Mouse (Mus musculus) ES-Bruce4 (cell line): ENCODE results near the gene Blzf1. TPM values are rescaled to one million over a fixed set of nuclear protein-coding genes. Genes with fewer than 3 reads are reported as not detected.

Source experiments
- H3K27ac ChIP-seq: 2 replicates; pipeline ENCODE4 v1.5.1; 2012; ENCODE audit warnings: low read length, inconsistent platforms; ENCODE audit not compliant: insufficient read depth
- H3K27me3 ChIP-seq: 2 replicates; pipeline ENCODE4 v1.6.1; 2012; ENCODE audit warnings: mild to moderate bottlenecking, low read length, inconsistent platforms; ENCODE audit not compliant: control insufficient read depth, poor library complexity, insufficient read depth, severe bottlenecking
- H3K36me3 ChIP-seq: 2 replicates; pipeline ENCODE4 v1.6.1; 2012; ENCODE audit warnings: inconsistent platforms, mild to moderate bottlenecking, low read length, moderate library complexity; ENCODE audit not compliant: control insufficient read depth, poor library complexity, insufficient read depth, severe bottlenecking
- H3K4me1 ChIP-seq: one replicate; pipeline ENCODE4 v1.8.1; 2011; ENCODE audit warnings: low read length; ENCODE audit not compliant: control insufficient read depth, insufficient read depth
- H3K4me3 ChIP-seq: 2 replicates; pipeline ENCODE4 v1.5.1; 2011; ENCODE audit warnings: low read depth, mild to moderate bottlenecking, low read length
- H3K9ac ChIP-seq: 2 replicates; pipeline ENCODE4 v1.6.1; 2012; ENCODE audit warnings: low read depth, mild to moderate bottlenecking, inconsistent platforms; ENCODE audit not compliant: poor library complexity, severe bottlenecking
- H3K9me3 ChIP-seq: replicated peaks from 2 replicates; pipeline ENCODE4 v1.6.1; 2012; ENCODE audit warnings: mild to moderate bottlenecking, low read length, inconsistent platforms; ENCODE audit not compliant: control insufficient read depth, poor library complexity, insufficient read depth, severe bottlenecking
- CTCF ChIP-seq: IDR thresholded peaks from one replicate; pipeline ENCODE4 v1.8.1; 2011; ENCODE audit warnings: low read depth, low read length
- EP300 ChIP-seq: IDR thresholded peaks from 2 replicates; pipeline ENCODE4 v1.6.1; 2011; ENCODE audit warnings: low read depth, low read length; ENCODE audit not compliant: insufficient read depth
- POLR2A ChIP-seq: IDR thresholded peaks from one replicate; pipeline ENCODE4 v1.8.1; 2011; ENCODE audit warnings: low read length; ENCODE audit not compliant: insufficient read depth
- polyA plus RNA-seq: library from polyadenylated mRNA; stranded (reverse); fragments of >200 nt; gene quantifications from 2 replicates; pipeline ENCODE4 v1.2.4, GENCODE M21; 2011; ENCODE audit warnings: low read depth; ENCODE audit not compliant: missing spikeins, insufficient read depth, insufficient read length

Blzf1 gene
- polyA plus RNA-seq, 1 experiment = 33.9 TPM

GRCm38 (mm10) chr1:164270941-164271340 lies 36.3 kb downstream of the Blzf1 start:
- no peaks in the 10 kb centered on the region for H3K4me1 ChIP-seq
- H3K27ac ChIP-seq = no peak overlapping the region
- H3K9me3 ChIP-seq = no peaks in the 10 kb centered on the region
- TF ChIP-seq EP300 (no peak), POLR2A (no peak), CTCF (no peak)
- H3K4me3 ChIP-seq = no peak overlapping the region
- H3K36me3 ChIP-seq = no peaks in the 10 kb centered on the region
- H3K27me3 ChIP-seq = no peaks in the 10 kb centered on the region
- no peak overlapping the region for H3K9ac ChIP-seq

GRCm38 (mm10) chr1:164261553-164261952 lies 45.7 kb downstream of the Blzf1 start:
- peaks cover 65% of the 10 kb centered on the region for H3K36me3 ChIP-seq

GRCm38 (mm10) chr1:164260171-164261028 lies 46.9 kb downstream of the Blzf1 start:
- Histone ChIP-seq H3K36me3 (peaks cover 71% of the 10 kb centered on the region), H3K27me3 (no peaks in the 10 kb centered on the region), H3K9ac (no peak overlapping the region), H3K4me1 (no peaks in the 10 kb centered on the region), H3K9me3 (no peaks in the 10 kb centered on the region), H3K27ac (no peak overlapping the region), H3K4me3 (no peak overlapping the region)
- TF ChIP-seq EP300 (no peak), CTCF (no peak), POLR2A (no peak)

More at GRCm38 (mm10) chr1:164261553-164261952, 45.7 kb downstream of the Blzf1 start:
- no peaks in the 10 kb centered on the region for H3K27me3 ChIP-seq
- H3K9ac ChIP-seq = no peak overlapping the region
- no peaks in the 10 kb centered on the region for H3K9me3 ChIP-seq
- H3K4me1 ChIP-seq = no peaks in the 10 kb centered on the region
- TF ChIP-seq EP300 = no peak
- TF ChIP-seq POLR2A = no peak
- TF ChIP-seq CTCF = no peak
- H3K4me3 ChIP-seq = no peak overlapping the region
- no peak overlapping the region for H3K27ac ChIP-seq

DNA sequence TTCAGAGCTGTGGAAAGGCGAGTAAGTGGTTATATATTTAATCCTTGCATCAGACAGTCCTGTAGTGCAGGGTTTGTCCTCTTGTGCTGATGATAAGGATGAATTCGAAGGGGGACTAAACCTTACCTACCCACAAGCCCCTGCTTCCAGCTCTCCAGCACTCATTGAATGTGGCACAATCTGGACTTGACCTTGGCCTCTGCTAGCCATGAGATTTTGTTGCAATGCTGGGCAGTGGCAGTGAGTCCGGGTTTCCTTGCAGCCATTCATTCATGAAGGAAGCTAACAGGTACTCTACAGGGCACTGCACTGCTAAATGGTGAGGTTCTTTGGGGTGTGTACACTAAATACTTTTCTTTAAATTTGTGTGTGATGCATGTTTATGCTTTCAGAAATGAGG lies 52.5 kb downstream of the Blzf1 start:
- Histone ChIP-seq H3K27ac (no peak overlapping the region), H3K27me3 (no peaks in the 10 kb centered on the region), H3K4me3 (no peak overlapping the region), H3K9me3 (no peaks in the 10 kb centered on the region), H3K4me1 (no peaks in the 10 kb centered on the region), H3K9ac (no peak overlapping the region), H3K36me3 (peaks cover 46% of the 10 kb centered on the region)
- TF ChIP-seq POLR2A (no peak), EP300 (no peak), CTCF (no peak)

- Histone ChIP-seq H3K4me1 (no peaks in the 10 kb centered on the region), H3K9ac (no peak overlapping the region), H3K27ac (no peak overlapping the region), H3K27me3 (no peaks in the 10 kb centered on the region), H3K36me3 (peaks cover 26% of the 10 kb centered on the region), H3K4me3 (no peak overlapping the region), H3K9me3 (no peaks in the 10 kb centered on the region)
- no peak for TF ChIP-seq EP300
- no peak for TF ChIP-seq CTCF
- TF ChIP-seq POLR2A = no peak
These were observed 54.7 kb downstream of the Blzf1 start for GRCm38 (mm10) chr1:164252551-164252950.

DNA sequence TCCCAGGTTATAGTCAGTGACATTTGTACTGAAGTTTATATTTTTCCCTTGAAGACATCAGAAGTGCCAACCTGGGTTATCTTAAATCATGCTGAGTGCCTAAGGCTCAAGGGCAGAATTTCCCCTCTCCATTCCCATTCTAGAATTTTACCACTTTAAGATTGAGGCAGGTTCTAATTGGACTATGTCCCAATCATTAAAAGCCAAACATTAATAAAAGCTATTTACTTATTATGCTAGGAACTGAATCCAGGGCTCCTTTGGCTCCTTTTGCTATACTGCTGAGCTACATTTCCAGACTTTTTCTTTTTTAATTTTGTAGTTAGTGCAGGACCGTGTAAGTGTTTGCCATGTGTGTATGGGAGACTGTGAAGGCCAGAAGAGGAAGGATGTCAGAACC lies 55.9 kb downstream of the Blzf1 start:
- peak overlapping the region; percentile 43; the same call in 1 of the 2 replicates for H3K9ac ChIP-seq
- no peak overlapping the region for H3K27ac ChIP-seq
- H3K4me3 ChIP-seq = no peak overlapping the region
- H3K36me3 ChIP-seq = peaks cover 15% of the 10 kb centered on the region
- TF ChIP-seq POLR2A (no peak), EP300 (no peak), CTCF (no peak)
- no peaks in the 10 kb centered on the region for H3K4me1 ChIP-seq
- H3K9me3 ChIP-seq = no peaks in the 10 kb centered on the region
- H3K27me3 ChIP-seq = no peaks in the 10 kb centered on the region
